Mouse (Mus musculus): ENCODE results near the gene Cabp1.

The Cabp1 gene

DNA sequence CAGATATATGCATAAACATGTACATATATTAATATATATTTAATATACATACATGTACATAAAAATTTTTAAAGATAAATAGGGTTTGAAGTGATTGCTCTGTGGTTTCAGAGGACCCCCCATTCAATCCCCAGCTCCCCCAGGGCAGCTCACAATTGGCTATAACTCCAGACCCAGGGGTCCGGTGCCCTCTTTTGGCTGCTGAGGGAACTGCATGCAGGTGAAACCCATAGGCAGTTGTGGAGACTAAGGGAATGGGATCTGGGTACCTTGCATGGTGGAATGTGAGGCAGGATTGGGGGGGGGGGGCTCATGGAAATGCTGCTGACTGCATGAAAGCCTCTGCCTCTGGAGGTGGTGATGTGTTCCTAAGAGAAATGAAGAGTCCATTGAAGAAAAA, 16.2 kb upstream of the Cabp1 start:
- DNase-seq (ENCODE audit: extremely low spot score, low read depth, low spot score): no peak

DNA sequence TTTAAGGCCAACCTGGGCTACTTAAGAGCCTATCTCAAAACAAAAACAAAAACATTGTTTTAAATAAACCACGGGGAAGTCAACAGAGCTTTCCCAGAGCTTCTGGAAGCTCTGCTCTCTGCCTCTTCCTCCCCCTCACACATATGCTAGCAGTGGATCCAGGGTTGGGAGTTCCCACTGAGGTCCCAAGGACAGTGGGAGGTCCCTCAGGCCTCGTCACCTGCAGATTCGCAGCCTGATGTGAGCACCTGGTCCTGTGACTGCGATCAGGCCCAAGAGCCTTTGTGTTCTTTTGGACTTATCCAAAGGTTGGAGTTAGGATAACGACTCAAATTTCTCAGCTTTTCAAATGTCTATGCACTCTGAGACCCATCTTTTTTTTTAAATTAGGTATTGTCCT, 14.4 kb upstream of the Cabp1 start:
- no peak for DNase-seq (ENCODE audit: extremely low spot score, low read depth, low spot score)

DNA sequence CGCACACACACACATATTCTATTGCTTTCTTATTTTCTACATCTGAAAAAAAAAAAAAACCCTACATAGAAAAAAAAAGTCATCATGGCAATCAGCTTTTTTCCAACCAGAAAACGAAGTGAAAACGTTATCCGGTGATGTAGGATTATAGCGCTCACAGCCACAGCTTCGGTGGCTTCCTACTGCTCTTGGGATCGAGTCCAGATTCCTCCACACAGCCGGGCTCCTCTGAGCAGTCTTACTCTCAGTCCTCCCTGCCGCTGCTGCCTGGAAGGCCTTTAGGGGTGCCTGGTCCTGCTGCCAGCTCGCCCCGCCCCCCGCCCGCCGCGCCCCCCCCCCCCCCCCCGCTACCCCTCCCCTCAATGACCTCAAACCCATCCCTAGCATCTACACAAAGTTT, 13.7 kb upstream of the Cabp1 start:
- DNase-seq (ENCODE audit: extremely low spot score, low read depth, low spot score): no peak

DNA sequence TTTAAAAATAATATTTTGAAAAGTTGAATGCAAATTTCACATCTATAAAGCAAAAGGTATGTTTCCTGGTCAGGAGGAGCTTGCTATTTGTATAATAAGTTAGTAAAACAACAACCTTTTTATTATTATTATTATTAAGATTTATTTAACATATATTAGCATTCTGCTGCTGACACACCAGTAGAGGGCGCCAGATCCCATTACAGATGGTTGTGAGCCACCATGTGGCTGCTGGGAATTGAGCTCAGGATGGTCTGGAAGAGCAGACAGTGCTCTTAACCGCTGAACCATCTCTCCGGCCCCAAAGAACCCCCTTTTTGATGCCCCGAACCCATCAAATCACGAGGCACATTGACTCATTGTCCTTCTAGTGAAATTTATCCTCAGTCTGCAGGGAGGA, 13.1 kb upstream of the Cabp1 start:
- DNase-seq (ENCODE audit: extremely low spot score, low read depth, low spot score): no peak

DNA sequence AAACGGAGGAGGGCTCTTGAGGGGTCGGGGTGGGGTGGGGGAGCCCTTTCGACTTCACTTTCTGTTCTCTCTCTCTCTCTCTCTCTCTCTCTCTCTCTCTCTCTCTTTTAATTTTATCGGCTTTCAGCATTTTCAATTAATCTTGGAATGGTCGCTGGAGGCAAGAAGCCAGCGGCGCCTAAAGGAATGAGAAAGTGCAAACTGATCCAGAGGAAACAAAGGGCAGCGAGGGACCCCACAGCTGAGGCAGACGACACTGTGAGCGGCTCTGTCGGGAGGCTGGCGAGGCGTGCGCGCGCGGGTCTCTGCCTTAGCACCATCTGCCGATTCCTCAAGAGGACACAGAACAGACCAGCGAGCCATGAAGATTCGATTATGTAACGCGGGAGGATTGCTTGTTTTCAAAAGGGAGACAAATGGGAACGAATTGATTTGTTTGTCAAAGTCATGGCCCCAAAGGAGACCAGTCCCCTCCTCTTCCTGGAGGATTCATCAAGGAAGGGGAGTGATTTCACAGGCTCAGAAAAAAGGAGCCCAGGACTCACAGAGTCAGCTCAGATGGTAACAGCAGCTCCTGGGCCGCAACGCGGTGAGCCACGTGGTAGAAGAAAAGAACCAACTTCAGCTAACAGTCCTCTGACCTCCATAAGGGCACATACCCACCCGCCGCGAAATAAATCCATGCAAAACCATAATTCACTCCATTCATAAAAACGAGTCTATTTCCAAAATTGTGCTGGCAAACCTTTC, 10.6 kb upstream of the Cabp1 start:
- no peak for DNase-seq (ENCODE audit: extremely low spot score, low read depth, low spot score)

DNA sequence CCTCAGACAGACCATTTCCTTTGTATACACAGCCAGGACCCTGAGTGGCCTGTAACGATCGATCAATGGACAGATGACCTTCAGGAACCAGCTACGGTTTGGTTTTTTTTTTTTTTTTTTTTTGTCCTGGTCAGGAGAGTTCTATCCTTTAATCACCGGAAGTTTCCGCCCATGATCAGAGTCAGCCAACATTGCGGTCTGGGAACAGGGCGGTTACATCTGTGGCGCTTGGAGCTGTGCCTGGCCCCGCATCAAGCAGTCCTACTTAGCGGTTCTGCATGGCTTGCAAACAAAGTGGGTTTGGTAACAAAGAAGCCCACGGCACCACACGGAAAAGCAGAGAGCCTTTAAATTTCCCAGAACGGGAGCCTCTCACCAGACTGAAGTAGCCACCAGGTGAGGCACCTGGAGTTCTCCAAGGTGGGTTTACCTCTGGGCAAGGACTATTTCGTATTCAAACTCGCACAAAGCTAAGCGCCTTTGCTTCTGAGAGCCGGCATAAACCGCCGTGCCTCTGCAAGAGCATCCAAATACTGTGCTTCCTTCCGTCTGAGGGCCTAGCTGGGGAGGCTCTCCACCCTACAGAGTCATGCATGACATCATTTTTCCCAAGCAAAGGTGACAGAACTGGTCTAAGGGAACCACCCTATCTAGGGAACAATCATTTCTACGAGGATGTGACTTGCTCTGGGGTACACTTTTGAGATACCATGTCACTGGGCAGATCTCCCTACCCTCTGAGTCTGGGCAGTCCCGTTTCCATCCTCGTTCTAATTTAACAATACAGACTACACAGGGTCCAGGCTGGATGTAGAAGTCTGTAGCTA, 9.8 kb upstream of the Cabp1 start:
- DNase-seq (ENCODE audit: extremely low spot score, low read depth, low spot score): no peak

DNA sequence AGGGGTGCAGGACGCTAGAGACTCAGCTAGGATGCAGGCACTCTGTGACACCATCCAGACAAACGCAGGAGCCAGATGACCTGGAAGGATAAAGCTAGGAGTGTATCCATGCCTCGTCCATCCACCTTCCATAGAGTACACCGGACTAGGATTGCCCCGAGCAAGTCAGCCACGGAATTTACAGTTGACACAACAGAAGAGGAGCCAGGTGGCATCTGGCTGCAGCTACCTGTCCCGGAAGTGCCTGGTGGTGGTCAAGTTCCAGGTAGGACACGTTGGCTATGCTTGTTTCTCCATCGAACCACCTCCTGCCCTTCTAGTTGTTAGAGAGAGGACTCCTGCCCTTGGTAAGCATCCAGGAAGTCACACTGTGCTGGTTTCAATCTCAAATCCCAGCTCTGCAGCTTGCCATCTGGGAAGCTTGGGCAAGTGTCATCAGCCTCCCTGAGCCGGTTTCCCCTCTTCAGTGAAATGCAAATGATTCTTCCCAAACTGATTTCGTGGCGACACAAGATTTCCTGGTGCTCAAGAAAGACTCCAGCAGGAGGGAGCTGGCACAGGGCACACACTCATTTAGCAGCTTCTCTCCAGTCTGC, 543 bp upstream of the Cabp1 start:
- DNase-seq (ENCODE audit: extremely low spot score, low read depth, low spot score): no peak

DNA sequence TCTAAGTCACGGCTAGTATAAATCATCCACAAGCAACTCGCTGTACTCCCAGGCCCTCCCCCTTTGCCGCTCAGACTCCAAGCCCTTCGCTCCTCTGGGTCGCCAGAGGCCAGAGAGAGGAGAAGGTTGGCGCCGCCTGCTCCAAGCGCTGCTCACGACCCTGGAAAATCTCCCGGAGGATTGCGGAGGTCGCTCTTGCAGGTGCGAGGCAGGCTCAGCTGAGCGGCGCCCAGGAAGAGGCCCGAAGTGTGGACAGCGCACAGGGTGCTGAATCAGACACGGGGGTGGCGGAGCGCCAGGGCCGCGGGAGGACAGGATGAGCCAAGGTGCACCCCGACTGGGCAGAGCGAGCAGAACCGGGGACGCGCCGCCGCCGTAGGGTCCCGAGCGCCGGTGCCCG, 955 bp downstream of the Cabp1 start:
- no peak for DNase-seq (ENCODE audit: extremely low spot score, low read depth, low spot score)

DNA sequence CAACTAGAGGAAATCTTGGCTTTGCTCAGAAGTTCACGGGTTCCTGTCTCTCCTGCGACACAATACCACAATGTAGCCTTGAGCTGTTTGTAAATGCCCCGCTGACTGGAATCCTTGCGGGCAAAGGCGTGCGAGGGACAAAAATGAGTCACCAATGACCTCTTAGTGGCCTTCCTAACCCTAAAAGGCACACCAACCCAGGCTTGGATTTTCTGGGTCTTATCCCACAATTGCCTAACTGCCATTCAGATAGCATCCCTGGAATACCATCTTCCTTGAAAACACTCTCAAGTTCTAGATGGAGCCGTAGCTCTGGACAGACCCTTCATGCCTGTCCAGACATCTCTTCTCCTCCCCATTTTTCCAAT, 1.4 kb downstream of the Cabp1 start:
- no peak for DNase-seq (ENCODE audit: extremely low spot score, low read depth, low spot score)

DNA sequence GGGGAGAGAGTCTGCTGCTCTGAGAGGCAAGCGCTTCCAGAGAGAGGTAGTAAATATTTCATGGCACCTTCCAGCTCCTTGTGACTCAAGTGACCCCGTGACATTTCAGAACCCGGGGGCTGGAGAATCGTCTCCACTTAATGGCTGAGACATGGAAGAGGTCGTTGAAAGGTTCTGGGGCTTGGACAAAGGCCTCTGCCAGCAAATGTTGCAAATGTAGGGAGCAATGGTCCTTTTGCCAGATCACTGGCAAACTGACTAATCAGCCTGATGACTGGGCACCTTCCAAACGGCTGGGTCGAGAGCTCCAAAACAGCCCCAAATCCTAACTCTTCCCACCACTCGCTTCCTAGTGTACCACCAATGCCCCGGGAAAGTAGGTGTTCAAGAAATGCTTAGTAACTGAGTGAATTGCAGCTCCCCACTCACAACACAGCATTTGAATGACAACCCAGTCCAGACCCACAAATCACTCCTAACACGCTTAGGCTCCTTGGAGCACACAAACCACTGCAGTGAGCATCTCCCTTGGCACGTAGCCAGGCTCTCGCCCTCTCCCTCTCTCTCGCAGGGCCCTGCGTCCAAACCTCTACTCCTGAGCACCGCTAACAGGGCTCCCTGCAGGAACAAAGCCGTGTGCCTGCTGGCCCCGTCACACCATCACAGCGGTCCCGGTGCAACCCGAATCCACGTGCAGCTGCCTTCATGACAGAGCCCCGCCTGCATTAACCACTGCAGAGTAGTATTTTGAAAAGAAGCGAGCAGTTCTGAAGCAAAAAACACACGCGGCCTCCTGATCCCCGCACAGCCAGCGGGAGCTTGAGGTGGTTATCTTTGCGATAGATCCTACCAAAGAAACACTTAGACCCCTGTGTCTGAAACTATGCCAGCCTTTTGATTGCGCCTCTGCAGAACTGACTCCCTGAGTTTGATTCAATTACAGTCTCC, 2.0 kb downstream of the Cabp1 start:
- DNase-seq (ENCODE audit: extremely low spot score, low read depth, low spot score): no peak

DNA sequence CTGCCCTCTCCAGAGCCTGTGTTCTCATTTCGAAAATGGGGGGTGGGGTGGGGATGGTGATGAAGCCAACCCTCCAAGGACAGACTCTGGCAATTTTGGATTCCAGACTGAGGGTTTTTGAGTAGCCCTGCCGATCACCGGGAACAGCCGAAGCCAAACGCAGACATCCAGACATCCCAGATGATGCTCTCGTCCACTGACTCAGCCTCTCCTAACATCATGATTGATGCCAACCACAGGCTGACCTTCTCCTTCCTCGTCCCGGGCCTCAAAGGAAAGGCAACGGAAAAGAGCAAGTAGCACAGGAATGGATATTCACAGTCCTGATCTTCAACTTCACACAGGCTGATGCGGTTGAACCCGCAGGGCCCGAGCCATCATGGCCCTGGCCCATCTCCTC, 4.1 kb downstream of the Cabp1 start:
- no peak for DNase-seq (ENCODE audit: extremely low spot score, low read depth, low spot score)

DNA sequence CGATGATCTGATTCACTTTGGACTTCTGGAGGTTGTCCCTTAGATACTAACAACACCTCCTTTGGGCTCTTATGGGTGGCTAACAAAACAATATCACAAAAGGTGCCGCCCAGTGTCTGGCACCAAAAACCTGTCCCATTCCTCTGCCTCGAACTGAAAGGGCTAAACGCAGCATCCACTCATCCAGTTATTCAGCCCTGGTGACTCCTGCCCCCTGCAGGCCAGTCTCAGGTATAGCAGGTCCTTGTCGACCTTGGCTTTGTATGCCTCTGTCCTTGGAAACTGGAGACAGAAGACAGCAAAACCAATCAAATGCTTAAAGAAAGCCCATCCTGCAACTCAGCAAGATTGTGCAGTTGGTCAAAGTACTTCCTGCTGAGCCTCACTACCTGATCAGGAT, 5.4 kb downstream of the Cabp1 start:
- DNase-seq (ENCODE audit: extremely low spot score, low read depth, low spot score): no peak

DNA sequence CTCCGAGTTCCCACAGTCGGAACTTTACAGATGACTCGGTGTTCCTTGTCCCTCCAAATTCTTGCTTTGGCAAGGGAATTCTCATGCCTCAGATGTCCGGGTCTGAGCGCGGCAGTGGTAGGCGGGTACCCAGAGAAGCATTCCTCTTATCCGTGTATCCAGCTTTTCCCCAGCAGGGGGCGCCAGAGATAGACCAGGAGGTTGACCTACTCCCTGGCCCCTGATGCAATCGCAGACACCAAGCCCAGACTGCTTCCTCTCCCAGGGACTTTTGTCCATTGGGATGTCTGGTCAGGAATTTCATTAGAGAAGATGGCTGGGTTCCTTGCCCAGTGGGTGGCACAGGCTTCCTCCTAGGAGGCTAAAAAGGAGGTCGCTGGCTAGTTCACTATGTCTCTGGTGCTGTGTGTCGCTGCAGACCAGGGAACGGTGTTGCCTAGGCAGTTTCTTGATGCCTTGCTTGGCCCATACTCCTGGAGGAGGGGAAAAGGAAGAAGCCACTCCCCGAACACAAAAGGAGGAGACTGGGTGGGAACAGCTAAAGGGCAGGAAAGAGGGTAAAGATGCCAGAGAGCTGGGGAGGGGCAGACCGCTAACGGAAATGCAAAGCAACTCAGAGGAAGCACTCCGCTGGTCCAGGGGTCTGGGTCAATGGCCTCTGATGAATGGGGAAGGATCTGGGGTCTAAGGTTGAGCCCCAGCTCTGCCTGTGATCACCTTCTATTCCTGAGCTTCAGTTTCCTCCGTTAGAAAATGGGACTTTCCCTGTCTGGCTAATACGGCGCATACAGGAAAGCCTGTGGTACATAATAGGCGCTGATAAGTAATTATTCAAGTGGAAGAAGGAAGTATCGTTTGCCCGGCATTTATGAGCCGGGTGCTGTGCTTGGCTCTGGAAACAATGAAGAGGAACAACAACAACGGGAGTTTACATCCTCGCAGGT, 6.7 kb downstream of the Cabp1 start:
- peak; percentile 89 for DNase-seq (ENCODE audit: extremely low spot score, low read depth, low spot score)

DNA sequence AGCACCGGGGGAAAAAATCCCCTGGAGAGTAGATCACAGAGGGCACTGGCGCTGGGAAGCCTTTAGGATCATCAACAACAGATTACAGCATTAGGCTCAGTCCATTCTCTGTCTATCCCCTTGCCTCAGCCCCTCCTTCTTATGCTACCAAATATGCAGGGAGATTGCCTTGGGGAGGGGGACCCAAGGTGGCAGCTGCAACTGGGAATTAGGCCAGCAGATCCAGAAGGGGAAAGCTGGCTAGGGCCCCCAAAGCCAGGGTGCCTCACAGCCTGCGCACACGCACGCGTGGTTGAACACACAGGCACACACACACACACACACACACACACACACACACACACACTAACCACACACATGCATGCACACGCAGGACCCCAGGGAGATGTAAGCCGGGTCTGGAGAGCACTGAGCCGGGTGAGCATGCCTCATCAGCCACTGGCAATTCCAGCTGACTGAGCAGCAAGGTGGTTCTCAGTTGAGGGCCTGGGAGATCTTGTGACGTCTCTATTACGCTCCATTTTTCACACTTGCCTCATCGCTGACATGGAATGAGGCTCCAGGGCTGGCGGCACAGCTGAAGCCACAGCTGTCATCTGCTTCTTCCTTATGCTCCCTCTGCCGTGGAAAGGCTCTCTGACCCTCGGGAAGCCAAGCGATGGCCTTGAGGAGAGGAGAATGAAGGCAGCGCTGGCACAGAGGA, 7.7 kb downstream of the Cabp1 start:
- DNase-seq (ENCODE audit: extremely low spot score, low read depth, low spot score): no peak

DNA sequence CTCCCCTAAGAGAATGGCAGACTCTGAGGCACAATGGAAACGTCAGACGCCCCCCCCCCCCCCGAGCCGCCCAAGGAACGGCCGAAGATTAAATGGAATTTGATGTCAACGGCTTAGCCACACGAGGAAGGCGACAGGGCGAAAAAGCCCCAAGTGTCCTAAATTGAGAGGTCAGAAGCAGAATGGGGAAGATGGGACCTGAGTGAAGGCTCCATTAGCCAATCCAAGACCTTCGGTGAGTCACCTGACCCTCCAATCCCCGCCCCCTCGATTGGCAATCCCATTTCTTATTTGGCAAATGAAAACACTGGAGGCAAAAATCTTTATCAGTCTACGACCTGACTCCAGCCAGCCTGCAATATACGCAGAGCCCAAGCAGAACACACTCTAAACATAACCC, 9.5 kb downstream of the Cabp1 start:
- DNase-seq (ENCODE audit: extremely low spot score, low read depth, low spot score): no peak

DNA sequence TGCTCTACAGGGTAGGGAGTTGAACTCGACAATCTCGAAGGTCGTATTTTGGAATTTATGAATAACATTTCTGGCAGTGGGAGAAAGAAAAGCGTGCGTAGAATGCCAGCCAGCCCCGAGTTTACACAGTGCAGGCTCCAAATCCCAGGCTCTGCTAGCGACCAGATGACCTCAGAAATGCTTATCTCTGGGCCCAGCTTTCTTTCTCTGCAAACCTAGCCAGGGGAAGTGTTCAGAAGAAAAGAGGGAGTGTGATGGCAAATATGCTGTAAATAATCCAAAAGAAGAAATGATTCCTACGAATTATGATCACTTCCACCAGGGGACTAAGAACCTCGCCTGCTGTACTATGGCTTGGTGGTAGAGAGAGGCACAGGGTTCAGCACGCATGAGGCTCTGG, 10.7 kb downstream of the Cabp1 start:
- no peak for DNase-seq (ENCODE audit: extremely low spot score, low read depth, low spot score)

DNA sequence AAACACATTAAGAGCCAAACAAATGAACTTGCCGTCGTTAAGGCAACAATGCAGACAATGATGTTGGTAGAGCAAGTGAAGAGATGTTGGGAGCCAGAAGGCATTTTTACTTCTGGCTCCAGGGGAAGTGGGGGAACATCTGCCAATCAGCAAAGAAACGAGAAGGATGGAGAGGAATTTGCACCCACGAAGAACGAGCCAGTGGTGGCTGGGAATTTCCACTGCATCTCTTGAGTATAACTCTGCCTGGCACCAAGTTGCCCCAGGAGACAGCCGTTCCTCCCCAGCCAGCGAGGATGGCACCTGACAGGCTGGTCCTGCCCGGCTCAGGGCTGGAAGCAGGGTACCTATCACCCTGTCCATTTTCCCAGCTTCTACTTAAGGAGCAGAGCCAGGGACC, 11.3 kb downstream of the Cabp1 start:
- DNase-seq (ENCODE audit: extremely low spot score, low read depth, low spot score): no peak

DNA sequence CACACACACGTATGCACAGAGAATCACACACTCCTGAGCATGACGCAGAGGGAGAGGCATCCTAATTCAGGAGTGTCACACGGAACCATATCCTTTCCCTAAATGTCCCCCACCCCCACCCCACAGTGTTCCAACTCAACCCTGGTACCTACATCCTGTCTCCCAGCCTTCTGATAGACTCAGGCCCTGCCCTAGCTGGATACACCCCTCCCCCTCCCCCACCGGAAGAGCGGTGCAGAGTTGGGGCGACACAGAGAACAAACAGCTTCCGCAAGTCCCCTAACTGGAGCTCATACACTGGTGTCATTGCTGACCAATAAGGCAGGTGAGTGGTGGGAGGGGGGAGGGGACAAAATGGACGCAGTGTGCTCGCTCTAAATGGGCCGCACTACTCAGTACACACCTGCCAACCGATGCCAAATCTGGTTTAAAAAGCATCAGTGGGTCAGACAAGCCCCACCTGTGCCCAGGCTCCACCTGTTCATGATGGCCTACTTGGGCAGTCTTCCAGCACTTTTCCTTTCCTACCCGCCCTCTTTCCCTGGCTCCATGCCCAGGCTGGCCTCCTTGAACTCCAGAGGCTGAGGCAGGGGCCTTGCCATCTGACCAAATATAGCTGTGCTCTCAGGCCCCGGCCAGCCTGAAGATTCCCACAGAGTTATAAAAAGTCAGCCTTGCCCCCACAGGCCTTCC, 12.8 kb downstream of the Cabp1 start:
- no peak for DNase-seq (ENCODE audit: extremely low spot score, low read depth, low spot score)

DNA sequence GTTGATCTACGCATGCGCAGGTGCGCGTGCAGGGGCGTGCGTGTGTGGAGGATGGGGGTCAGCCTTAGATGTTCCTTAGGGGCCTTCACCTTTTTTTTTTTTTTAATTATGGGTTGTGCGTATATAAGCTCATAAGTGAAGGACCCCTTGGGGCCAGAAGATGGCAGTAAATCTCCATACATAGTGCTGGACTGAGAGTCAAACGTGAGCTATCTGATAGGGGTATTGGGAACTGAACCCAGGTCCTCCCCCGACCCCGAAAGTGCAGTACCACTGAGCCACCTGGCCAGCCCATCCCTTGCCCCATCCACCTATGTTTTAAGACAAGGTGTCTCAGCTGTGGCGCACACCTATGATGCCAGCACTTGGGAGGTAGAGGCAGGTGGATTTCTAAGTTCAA, 14.6 kb downstream of the Cabp1 start:
- DNase-seq (ENCODE audit: extremely low spot score, low read depth, low spot score): no peak

Data from hindlimb bud, embryonic 11.5 days (tissue).